Mouse (Mus musculus): ENCODE measurements around the gene Gm960.

Gene Gm960

GRCm38 (mm10) chr19:4718716-4719115, 20.2 kb upstream of the Gm960 start:
- no peak for TF ChIP-seq GATA4 (IDR thresholded peaks at IDR 0.05; ENCODE audit: insufficient replicate concordance, low read length)

- TF ChIP-seq GATA4 (IDR thresholded peaks at IDR 0.05; ENCODE audit: insufficient replicate concordance, low read length): no peak
These were observed 18.8 kb upstream of the Gm960 start for GRCm38 (mm10) chr19:4717281-4717680.

DNA sequence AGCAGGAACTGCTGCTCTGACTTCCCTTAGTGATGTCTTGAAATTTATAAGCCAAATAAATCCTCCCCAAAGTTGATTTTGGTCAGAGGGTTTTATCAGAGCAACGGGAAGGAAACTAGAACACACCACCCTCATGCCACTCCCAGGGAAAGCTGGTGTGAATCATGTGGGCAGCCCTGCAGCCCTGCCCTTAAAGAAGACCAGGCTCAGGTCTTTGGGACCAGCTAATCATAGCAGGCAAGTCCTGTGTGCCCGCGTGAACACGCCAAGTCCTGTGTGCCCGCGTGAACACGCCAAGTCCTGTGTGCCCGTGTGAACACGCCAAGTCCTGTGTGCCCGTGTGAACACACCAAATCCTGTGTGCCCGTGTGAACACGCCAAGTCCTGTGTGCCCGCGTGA, 18.3 kb upstream of the Gm960 start:
- TF ChIP-seq GATA4 (IDR thresholded peaks at IDR 0.05; ENCODE audit: insufficient replicate concordance, low read length): no peak

GRCm38 (mm10) chr19:4713886-4714285, 15.4 kb upstream of the Gm960 start:
- no peak for TF ChIP-seq GATA4 (IDR thresholded peaks at IDR 0.05; ENCODE audit: insufficient replicate concordance, low read length)

DNA sequence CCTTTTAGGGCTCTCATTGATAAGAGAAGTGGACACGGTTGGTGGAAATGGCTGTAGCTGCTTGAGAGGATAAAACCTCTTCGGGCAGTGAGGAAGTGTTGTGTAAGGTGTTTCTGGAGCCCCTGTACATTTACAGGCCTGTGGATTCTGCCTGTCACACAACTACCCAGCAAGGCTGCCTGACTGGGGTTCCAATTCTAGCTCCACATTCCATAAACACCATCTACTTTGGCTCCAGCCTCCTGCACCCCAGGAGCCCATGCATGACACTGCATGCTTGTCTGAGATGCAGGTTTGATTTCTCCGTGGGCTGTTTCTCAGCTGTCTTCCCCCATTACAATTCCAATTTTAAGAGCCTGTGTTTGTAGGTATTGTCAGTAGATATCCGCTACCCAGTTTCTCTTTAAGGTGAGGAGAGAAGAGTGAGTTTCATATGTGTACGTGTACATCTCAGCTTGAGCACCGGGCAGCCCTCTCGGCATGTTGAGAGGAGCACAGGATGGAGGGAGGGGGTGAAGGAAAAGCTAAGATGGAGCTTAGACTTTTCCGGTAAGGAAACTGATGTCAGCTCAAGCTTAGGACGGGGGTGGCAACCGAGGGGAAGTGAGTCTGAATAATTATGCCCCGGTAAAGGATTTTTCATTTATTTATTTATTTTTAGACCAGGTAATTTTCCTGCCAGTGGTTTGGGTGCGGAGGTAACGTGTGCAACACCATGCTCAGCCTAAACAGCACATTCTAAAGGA, 14.5 kb upstream of the Gm960 start:
- TF ChIP-seq GATA4 (IDR thresholded peaks at IDR 0.05; ENCODE audit: insufficient replicate concordance, low read length): no peak

DNA sequence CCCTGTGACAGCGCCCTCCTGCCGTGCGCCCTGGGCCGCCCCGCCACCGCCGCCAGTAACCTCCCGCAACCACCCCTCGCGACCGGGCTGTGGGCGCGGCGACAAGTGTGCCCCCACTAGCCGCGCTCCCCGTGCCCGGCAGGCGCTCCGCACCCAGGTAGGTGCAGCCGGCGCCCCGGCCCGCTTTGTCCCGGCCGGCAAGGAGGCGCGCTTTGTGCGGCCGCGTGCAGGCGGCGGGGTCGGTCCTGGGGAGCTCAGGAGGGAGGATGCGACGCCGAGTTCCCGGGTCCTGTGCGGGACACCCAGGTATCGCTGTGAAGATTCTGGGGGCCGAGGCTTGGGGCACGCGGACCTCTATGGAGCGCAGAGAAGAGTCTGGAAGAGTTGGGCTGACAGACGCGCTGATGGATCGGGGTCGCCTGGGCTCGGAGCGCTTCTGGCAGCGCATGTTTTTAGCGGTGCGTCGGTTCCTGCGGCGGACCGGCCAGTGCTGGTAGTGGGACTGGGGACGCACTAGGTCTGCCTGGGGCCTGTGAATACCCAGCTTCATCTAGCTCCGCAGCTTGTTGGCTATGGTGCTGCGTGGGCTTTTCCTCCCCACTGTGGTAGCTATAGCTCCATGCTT, 13.8 kb upstream of the Gm960 start:
- no peak for TF ChIP-seq GATA4 (IDR thresholded peaks at IDR 0.05; ENCODE audit: insufficient replicate concordance, low read length)

DNA sequence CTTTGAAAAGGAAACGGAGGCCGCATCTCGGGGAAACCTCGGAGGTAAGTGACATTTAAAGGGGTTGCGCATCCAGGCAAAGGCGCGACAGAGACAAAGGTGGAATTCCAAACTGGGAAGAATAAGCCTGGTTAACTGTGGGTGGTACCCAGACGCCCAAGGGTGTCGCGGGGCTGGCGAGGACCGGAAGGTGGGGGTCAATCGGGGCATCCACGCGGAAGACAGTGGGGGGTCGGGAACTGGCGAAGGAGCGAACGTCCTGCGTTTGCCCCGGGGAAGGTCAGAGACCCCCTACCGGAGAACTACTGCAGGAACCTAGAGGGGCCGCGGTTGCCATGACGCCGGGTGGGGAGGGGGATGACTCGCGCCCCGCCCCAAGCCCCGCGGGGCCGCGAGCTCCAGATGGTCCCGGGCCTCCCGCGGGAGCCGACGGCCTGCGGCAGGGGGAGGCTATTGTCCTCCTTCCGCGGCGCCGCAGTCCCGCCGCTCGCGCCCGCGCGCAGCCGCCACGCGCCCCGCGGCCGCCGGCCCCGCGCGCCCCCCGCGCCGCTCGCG, 13.2 kb upstream of the Gm960 start:
- no peak for TF ChIP-seq GATA4 (IDR thresholded peaks at IDR 0.05; ENCODE audit: insufficient replicate concordance, low read length)

GRCm38 (mm10) chr19:4711098-4711600, 12.7 kb upstream of the Gm960 start, which contains the start of gene Sptbn2:
Gene Sptbn2 (plus strand): TSS chr19:4711167.
- TF ChIP-seq GATA4 (IDR thresholded peaks at IDR 0.05; ENCODE audit: insufficient replicate concordance, low read length): no peak

GRCm38 (mm10) chr19:4708765-4709164, 10.3 kb upstream of the Gm960 start:
- no peak for TF ChIP-seq GATA4 (IDR thresholded peaks at IDR 0.05; ENCODE audit: insufficient replicate concordance, low read length)

DNA sequence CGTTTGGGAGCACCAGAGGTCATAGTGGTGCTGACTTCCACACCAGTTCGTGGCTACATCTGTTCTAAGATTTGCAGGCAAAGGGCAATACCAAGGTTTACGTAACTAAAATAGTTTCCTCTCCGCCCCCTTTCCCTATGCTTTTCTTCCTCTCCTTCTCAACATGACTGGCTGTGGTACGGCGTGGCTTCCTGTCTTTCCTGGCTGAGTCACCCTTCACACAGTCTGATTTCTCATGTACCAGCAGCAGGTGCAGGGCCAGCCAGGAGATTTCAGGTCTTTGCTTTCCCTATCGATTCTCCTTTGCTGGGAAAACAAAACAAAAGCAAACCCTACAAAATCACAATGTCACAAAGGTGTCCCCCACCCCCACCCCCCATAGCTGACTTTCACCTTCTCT, 2.8 kb upstream of the Gm960 start:
- TF ChIP-seq GATA4 (IDR thresholded peaks at IDR 0.05; ENCODE audit: insufficient replicate concordance, low read length): no peak

DNA sequence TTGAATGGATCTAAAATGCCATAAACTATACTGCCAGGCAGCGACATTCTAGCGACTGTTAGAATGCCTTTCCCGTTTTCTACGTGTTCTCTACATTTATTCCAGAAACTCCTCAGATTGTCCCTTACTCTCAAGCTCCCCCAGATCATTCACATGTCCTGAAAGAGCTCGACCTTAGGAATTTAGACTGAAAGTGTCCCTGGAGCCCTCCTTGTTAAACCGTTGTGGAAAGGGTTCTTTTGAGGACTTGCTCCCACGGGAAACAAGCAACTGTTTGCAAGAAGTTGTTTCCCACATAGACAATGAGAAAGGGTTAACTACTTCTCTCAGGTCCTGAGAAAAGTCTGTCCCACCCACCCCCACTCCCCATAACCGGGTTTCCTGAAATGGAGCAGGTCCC, 2.2 kb upstream of the Gm960 start:
- TF ChIP-seq GATA4 (IDR thresholded peaks at IDR 0.05; ENCODE audit: insufficient replicate concordance, low read length): no peak

DNA sequence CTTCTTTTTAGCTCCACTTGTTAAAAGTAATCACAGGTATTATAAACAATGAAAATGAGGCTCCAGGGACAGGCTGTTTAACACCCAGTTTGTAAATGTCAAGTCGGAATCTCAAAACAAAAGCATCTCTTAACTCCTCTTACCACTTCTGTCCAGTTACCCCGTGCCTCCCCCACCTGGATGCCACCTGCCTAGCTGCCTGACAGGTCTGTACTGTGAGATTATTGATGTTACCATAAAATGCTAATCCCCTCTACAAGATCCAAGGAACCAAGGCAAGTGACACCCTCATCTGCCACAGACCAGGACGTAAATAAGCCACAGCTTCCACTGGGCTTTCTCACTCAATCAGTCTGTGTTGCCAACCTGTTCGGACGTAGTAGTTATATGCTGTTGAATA, 1.4 kb upstream of the Gm960 start:
- TF ChIP-seq GATA4 (IDR thresholded peaks at IDR 0.05; ENCODE audit: insufficient replicate concordance, low read length): no peak

DNA sequence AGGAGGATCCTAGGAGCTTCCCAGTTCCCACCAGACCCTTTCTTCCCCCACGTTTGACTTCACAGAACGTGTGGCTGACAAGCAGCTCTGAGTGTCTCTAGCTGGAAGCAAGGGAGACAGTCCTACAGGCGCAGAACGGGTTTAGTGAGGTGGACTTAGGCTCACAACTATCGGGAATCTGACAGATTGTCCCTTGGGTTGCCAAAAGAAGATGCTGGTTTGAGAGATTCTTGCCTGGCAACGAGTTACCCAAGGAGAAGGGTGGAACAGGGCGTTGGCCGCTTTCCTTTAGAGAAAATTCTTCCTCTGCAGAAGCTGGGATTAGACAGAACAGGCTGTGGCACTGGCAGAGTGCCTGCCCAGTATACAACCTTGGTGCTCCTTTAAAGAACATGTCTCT, 388 bp upstream of the Gm960 start:
- TF ChIP-seq GATA4 (IDR thresholded peaks at IDR 0.05; ENCODE audit: insufficient replicate concordance, low read length): no peak

GRCm38 (mm10) chr19:4697721-4698120, 747 bp downstream of the Gm960 start:
- no peak for TF ChIP-seq GATA4 (IDR thresholded peaks at IDR 0.05; ENCODE audit: insufficient replicate concordance, low read length)

GRCm38 (mm10) chr19:4697121-4697520, 1.3 kb downstream of the Gm960 start:
- no peak for TF ChIP-seq GATA4 (IDR thresholded peaks at IDR 0.05; ENCODE audit: insufficient replicate concordance, low read length)

DNA sequence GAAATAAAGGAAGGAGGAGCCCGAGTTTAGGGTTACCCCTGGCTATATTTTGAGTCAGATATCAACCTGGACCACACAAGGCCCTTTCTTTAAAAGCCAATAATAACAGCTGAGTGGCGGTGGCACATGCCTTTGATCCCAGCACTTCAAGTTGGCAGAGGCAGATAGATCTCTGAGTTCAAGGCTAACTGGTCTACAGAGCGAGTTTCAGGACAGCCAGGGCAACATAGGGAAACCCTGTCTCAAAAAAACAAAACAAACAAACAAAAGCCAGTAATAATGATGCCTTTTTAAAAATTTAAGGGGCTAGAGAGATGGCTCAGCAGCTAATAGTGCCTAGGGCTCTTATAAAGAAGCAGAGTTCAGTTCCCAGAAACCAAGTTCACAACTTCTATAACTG, 4.1 kb downstream of the Gm960 start:
- no peak for TF ChIP-seq GATA4 (IDR thresholded peaks at IDR 0.05; ENCODE audit: insufficient replicate concordance, low read length)

Data from liver, adult (tissue).